Mouse (Mus musculus) layer of hippocampus, postnatal 10 days (tissue): ENCODE measurements around the gene Chid1. TPM values are rescaled to one million over a fixed set of nuclear protein-coding genes. Genes with fewer than 3 reads are reported as not detected.

Source experiments
- total RNA-seq, 2 experiments: library from RNA; stranded (reverse); gene quantifications; 2 replicates each; pipeline ENCODE4 v1.2.3; 2021

The Chid1 gene
- total RNA-seq, 2 experiments from 2014 or later: 68.7 to 69.8 TPM

Other genes with a start within 250 kb of the Chid1 start
- under 1 TPM; 0.45 to 0.55 TPM for gene Drd4, start 247.9 kb downstream of the Chid1 start, total RNA-seq
- 100 to 1,000 TPM; 220 to 227 TPM for gene Deaf1, start 212.2 kb downstream of the Chid1 start, total RNA-seq
- gene Tmem80, start 212.1 kb downstream of the Chid1 start, total RNA-seq: 10 to 100 TPM; 25.7 to 29.8 TPM
- gene Eps8l2, start 201.0 kb downstream of the Chid1 start, total RNA-seq: 1 to 10 TPM; 2.3 to 2.4 TPM
- gene Taldo1, start 147.7 kb downstream of the Chid1 start, total RNA-seq: 100 to 1,000 TPM; 115 to 126 TPM
- 10 to 100 TPM; 34.4 to 39.3 TPM for gene Gatd1, start 125.7 kb downstream of the Chid1 start, total RNA-seq
- gene Cend1, start 110.4 kb downstream of the Chid1 start, total RNA-seq: 100 to 1,000 TPM; 259 to 281 TPM
- gene Slc25a22, start 102.0 kb downstream of the Chid1 start, total RNA-seq: 100 to 1,000 TPM; 281 to 341 TPM
- gene Pidd1, start 95.8 kb downstream of the Chid1 start, total RNA-seq: 1 to 10 TPM; 2.1 to 3.8 TPM
- 100 to 1,000 TPM; 648 to 721 TPM for gene Rplp2, start 92.5 kb downstream of the Chid1 start, total RNA-seq
- 10 to 100 TPM; 18.7 to 23.4 TPM for gene Pnpla2, start 84.7 kb downstream of the Chid1 start, total RNA-seq
- gene Cracr2b, start 78.8 kb downstream of the Chid1 start, total RNA-seq: 1 to 10 TPM; 4.6 to 7.2 TPM
- gene Cd151, start 72.5 kb downstream of the Chid1 start, total RNA-seq: 10 to 100 TPM; 38.7 to 39.9 TPM
- gene Polr2l, start 64.7 kb downstream of the Chid1 start, total RNA-seq: 10 to 100 TPM; 43.0 to 50.5 TPM
- gene Tspan4, start 64.6 kb downstream of the Chid1 start, total RNA-seq: 10 to 100 TPM; 32.9 to 34.1 TPM
- 100 to 1,000 TPM; 271 to 272 TPM for gene Ap2a2, start 22.3 kb upstream of the Chid1 start, total RNA-seq
- gene Muc6, start 115.5 kb upstream of the Chid1 start, total RNA-seq: not detected
- 1 to 10 TPM in 1 of 2 experiments, under 1 TPM in 1; 0.69 to 1.0 TPM for gene Muc2, start 150.5 kb upstream of the Chid1 start, total RNA-seq
- gene Muc5ac, start 249.1 kb upstream of the Chid1 start, total RNA-seq: not detected